Mouse (Mus musculus) ovary, adult 2 months (tissue): ENCODE results near the gene Tmem62. TPM values are rescaled to one million over a fixed set of nuclear protein-coding genes. Genes with fewer than 3 reads are reported as not detected.

Source experiments
- polyA plus RNA-seq: library from polyadenylated mRNA; depleted of rRNA; stranded (reverse); fragments of >200 nt; gene quantifications from 2 replicates; pipeline ENCODE4 v1.2.3, GENCODE M21; 2012; rRNA removed

Tmem62 gene
- 6.1 and 6.5 TPM in 2 replicates for polyA plus RNA-seq

DNA sequence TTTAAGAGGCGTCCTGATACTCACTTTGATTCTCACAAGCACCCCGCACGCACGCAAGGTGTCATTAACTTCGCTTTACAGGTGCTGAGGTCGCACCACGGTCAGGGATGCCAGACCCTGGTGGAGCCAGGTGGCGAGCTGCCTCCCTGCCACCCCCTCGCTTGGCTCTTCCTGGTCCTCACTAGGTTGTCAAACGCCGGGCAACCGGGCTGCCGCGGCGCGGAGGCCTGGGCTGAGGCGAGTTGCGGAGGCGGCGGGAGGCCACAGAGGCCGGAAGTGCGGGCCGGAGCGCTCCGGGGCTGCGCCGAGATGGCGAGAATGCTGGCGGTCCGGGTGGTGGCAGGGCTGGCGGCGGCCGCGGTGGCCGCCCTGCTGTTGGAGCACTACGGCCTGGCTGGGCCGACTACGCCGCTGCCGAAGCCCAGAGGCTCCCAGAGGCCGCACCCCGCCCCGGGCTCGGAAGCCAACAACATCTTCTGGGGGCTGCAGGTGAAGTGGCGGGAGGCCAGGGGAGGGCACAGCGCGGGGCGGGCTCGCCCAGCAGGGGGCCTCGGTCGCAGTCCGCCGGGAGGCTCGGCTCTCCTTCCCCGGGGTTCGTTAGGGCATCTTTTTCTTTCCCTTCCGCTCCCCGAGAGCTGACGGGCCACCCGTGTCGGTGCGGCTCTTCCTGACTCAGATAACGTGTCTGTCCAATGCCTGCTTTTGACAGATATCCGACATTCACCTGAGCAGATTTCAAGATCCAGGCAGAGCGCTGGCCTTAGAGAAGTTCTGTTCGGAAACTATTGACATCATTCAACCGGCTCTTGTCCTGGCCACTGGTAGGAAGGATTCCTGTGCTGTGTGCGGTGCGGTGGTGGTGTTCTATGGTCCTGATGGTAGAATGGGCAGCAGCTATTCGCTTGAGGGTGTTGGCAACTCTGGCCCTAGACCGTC, at the start of gene Tmem62:
Gene Tmem62, plus strand, starts transcription at position 28 of the 936 bp plus-strand sequence.

DNA sequence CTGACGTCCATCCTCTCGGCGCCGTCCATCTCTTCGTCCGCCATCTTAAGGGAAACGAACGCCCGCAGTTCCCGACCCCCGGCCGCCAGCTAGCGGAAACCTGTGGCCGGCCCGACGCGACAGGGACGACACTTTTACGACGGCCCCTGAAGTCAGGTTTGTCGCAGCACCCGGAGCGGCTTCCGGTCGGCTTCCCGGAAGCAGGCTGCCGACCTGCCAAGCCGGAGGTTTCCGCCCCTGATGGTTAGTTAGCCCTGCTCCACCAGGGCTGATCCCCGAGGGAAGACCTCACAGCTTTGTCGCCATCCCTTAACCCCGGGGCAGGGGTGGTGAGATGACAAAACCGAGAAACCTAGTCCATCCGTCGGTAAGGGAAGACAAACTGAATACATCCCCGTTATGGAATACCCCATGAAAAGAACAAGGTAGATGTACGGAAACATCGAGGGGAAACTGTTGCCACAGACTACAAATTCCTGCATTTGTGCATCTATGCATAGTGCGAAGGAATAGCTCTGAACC, 6.2 kb upstream of the Tmem62 start, which contains the start of gene Ubr1:
Gene Ubr1, minus strand, starts transcription at position 157 of the 522 bp plus-strand sequence.

DNA sequence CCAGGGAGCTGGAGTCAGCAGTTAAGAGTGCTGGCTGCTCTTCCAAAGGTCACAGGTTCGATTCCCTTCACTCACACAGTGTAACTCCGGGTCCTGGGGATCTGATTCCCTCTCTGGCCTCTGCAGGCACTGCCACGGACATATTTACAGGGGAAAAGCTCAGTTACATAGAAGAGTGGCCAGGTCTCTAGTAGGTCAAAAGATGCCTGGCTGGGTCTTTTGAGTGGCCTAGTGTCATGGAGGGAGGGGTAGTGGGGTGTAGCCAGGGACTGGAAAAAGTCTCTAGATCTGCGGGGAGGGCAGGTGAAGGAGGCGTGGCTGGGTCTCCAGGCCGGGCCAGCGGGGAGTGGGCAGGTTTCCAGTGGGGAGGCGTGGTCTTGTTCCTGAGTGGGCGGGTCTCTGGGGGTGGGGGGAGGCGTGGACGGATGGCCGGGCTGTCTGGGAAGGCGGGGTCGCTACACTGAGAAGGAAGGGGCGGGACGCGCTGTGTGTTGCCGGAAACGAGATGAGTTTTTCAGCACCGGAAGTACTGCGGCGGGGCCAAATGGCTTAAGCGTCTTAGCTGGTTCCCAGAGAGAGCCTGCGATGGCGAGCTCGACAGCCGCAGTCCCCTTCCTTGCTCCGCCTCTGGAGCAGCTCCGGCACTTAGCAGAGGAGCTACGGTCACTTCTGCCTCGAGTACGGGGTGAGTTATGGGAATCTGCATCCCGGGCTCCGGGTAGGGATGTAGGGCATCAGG, 31.3 kb downstream of the Tmem62 start, which contains the start of gene Ccndbp1:
Gene Ccndbp1, plus strand, starts transcription at position 479 of the 739 bp plus-strand sequence.

DNA sequence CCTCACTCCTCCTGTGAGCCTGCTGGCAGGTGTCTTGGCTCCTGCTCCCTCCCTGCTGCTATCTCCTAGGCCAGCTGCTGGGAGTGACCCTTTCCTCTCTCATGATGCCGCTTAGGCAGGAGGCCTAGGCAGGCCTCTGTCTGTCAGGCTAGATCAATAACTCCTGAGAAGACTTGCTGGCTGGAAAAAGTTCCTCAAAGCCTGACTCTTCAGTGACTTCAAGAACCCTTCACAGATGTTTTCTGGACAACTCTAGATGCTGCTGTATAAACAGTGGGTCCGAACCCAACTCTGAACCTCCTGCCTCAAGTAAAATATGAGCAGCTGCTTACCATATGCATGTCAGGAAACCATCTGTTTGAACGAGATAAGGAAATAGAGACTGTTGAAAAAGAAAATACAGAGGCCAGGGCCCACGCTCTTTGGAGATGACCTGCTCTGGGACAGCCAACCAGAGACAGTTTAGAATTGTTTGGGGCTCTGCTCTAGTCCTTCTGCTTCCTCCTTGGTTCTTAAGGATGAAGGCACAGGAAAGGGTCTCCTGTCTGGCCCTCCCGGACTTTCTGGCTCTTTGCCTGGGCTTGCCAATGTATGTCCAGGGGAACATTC, 60.0 kb downstream of the Tmem62 start, which contains the start of gene Epb42:
Gene Epb42, minus strand, starts transcription at position 340 of the 609 bp plus-strand sequence.

Other genes with a start within 250 kb of the Tmem62 start
- gene Cdan1, start 126.9 kb upstream of the Tmem62 start, polyA plus RNA-seq = 38.8 and 53.5 TPM in 2 replicates
- 4.9 and 5.1 TPM in 2 replicates for gene Ttbk2, start 126.4 kb upstream of the Tmem62 start, polyA plus RNA-seq
- gene Ubr1, start 6.3 kb upstream of the Tmem62 start, polyA plus RNA-seq = 38.9 and 39.3 TPM in 2 replicates
- gene Ccndbp1, start 31.4 kb downstream of the Tmem62 start, polyA plus RNA-seq = 11.6 and 15.0 TPM in 2 replicates
- gene Epb42, start 60.1 kb downstream of the Tmem62 start, polyA plus RNA-seq = 0.09 and 0.28 TPM in 2 replicates
- 0.05 TPM in 1 of 2 replicates, not detected in the other for gene Tgm5, start 108.8 kb downstream of the Tmem62 start, polyA plus RNA-seq
- 0.12 TPM in 1 of 2 replicates, not detected in the other for gene Tgm7, start 132.8 kb downstream of the Tmem62 start, polyA plus RNA-seq
- gene Adal, start 163.4 kb downstream of the Tmem62 start, polyA plus RNA-seq = 3.1 and 8.3 TPM in 2 replicates
- gene Lcmt2, start 163.6 kb downstream of the Tmem62 start, polyA plus RNA-seq = 14.1 and 18.8 TPM in 2 replicates
- 33.2 and 35.6 TPM in 2 replicates for gene Tubgcp4, start 193.6 kb downstream of the Tmem62 start, polyA plus RNA-seq
- 2.4 and 3.1 TPM in 2 replicates for gene Zscan29, start 194.1 kb downstream of the Tmem62 start, polyA plus RNA-seq